Mouse (Mus musculus): ENCODE measurements around the gene Mdga2. TPM values are rescaled to one million over a fixed set of nuclear protein-coding genes. Genes with fewer than 3 reads are reported as not detected.

The Mdga2 gene
- polyA plus RNA-seq, 1 experiment = not detected

DNA sequence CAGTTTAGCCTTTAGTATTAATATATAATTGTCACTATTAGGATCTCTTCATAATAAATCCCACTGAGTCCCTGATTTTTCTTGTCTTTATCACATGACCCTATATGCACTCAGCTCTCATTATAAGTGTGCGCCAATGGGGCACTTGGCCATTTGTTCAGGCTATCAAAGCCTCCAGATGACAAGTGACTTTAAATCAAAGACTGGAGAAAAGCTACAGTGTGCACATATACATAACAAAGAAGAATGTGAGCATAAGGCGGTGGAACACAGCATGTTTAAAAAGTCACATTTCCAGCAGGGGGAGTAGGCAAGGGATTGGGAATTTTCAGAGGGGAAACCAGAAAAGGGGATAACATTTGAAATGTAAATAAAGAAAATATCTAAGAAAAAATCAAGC is 497.9 kb downstream of the Mdga2 start:
- H3K36me3 ChIP-seq (ENCODE audit: control insufficient read depth, insufficient read depth) = no peaks in the 10 kb centered on the region
- no peak overlapping the region for H3K4me3 ChIP-seq
- H3K27me3 ChIP-seq (ENCODE audit: control insufficient read depth, insufficient read depth, insufficient read length) = no peaks in the 10 kb centered on the region
- H3ac ChIP-seq (ENCODE audit: control insufficient read depth, insufficient read length) = no peak overlapping the region
- no peaks in the 10 kb centered on the region for H3K79me2 ChIP-seq (ENCODE audit: control insufficient read depth, insufficient read depth)
- no peak for TF ChIP-seq TCF3 (IDR thresholded peaks at IDR 0.05; ENCODE audit: insufficient read length, low read depth)
- TF ChIP-seq REST (IDR thresholded peaks at IDR 0.05; ENCODE audit: insufficient read depth, insufficient read length) = no peak
- no peak for TF ChIP-seq USF1 (IDR thresholded peaks at IDR 0.05; ENCODE audit: low read depth)
- TF ChIP-seq SRF (IDR thresholded peaks at IDR 0.05; ENCODE audit: control insufficient read depth, insufficient read length, low read depth) = no peak
- no peak for TF ChIP-seq MAX (IDR thresholded peaks at IDR 0.05; ENCODE audit: low read depth)
- no peak for TF ChIP-seq POLR2AphosphoS2 (IDR thresholded peaks at IDR 0.05; ENCODE audit: insufficient read length, low read depth)
- no peak for TF ChIP-seq CEBPB (IDR thresholded peaks at IDR 0.05; ENCODE audit: insufficient read depth, poor library complexity, severe bottlenecking)
- TF ChIP-seq TCF12 (IDR thresholded peaks at IDR 0.05; ENCODE audit: insufficient read depth, poor library complexity, severe bottlenecking) = no peak
- TF ChIP-seq MYOD1 (IDR thresholded peaks at IDR 0.05; ENCODE audit: control insufficient read depth in 1 of 3, insufficient read length in 2 of 3, low read depth in 2 of 3) = no peak
- TF ChIP-seq POLR2A (IDR thresholded peaks at IDR 0.05; ENCODE audit: insufficient read length, low read depth) = no peak
- TF ChIP-seq E2F4 (IDR thresholded peaks at IDR 0.05; ENCODE audit: insufficient read depth) = no peak
- TF ChIP-seq MYOG (IDR thresholded peaks at IDR 0.05; ENCODE audit: control insufficient read depth in 1 of 3, insufficient read depth in 1 of 3, insufficient read length in 2 of 3, low read depth in 2 of 3) = no peak
- H3K4me2 ChIP-seq (ENCODE audit: low read depth) = no peak overlapping the region

DNA sequence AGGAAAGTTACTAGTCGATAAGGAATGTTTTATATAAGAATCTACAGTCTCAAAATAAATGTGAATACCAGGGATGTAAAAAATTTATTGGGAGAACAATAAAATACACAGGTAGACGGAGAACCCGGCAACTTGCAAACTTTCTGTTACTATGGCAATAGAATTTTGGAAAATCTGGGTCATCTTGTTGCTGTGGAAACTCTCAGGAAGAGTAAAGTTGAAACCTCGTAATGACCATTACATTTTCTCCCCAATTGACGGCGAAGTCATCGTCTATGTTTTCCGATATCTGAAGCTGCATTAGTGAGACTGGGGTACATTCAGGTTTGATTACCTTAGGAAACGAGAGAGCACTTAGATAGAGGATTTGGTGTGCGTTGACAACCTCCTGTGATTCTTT is 514.0 kb downstream of the Mdga2 start:
- H3K4me2 ChIP-seq (ENCODE audit: low read depth) = no peak overlapping the region
- H3K4me3 ChIP-seq = no peak overlapping the region
- no peaks in the 10 kb centered on the region for H3K27me3 ChIP-seq (ENCODE audit: control insufficient read depth, insufficient read depth, insufficient read length)
- no peak overlapping the region for H3ac ChIP-seq (ENCODE audit: control insufficient read depth, insufficient read length)
- no peaks in the 10 kb centered on the region for H3K36me3 ChIP-seq (ENCODE audit: control insufficient read depth, insufficient read depth)
- TF ChIP-seq MYOD1 (IDR thresholded peaks at IDR 0.05; ENCODE audit: control insufficient read depth in 1 of 3, insufficient read length in 2 of 3, low read depth in 2 of 3) = no peak
- no peaks in the 10 kb centered on the region for H3K79me2 ChIP-seq (ENCODE audit: control insufficient read depth, insufficient read depth)

DNA sequence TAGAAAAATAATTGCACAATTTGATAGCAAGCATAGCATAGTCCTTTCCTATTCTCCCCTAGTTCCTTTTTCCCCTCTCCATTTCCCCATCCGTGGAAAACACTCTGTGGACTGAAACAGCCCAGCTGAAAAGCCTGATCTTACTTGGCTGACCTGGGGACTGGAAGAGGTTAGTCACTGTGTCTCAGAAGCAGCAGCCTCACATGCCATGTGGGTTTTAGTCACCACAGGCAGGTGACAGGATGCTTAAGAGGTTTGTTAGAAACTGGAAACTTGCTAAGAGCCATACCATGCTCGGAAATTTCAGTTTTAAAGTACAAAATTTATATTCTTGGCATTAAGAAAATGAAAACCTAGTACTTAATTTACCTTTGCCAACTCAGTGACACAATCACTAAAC is 514.9 kb downstream of the Mdga2 start:
- Histone ChIP-seq H3K79me2 (ENCODE audit: control insufficient read depth, insufficient read depth) (no peaks in the 10 kb centered on the region), H3ac (ENCODE audit: control insufficient read depth, insufficient read length) (no peak overlapping the region), H3K27me3 (ENCODE audit: control insufficient read depth, insufficient read depth, insufficient read length) (no peaks in the 10 kb centered on the region), H3K4me3 (no peak overlapping the region), H3K4me2 (ENCODE audit: low read depth) (no peak overlapping the region), H3K36me3 (ENCODE audit: control insufficient read depth, insufficient read depth) (no peaks in the 10 kb centered on the region)
- no peak for TF ChIP-seq E2F4 (IDR thresholded peaks at IDR 0.05; ENCODE audit: insufficient read depth)
- TF ChIP-seq TCF12 (IDR thresholded peaks at IDR 0.05; ENCODE audit: insufficient read depth, poor library complexity, severe bottlenecking) = no peak
- no peak for TF ChIP-seq CEBPB (IDR thresholded peaks at IDR 0.05; ENCODE audit: insufficient read depth, poor library complexity, severe bottlenecking)
- no peak for TF ChIP-seq REST (IDR thresholded peaks at IDR 0.05; ENCODE audit: insufficient read depth, insufficient read length)
- TF ChIP-seq POLR2AphosphoS2 (IDR thresholded peaks at IDR 0.05; ENCODE audit: insufficient read length, low read depth) = no peak
- TF ChIP-seq MYOD1 (IDR thresholded peaks at IDR 0.05; ENCODE audit: control insufficient read depth in 1 of 3, insufficient read length in 2 of 3, low read depth in 2 of 3) = no peak

DNA sequence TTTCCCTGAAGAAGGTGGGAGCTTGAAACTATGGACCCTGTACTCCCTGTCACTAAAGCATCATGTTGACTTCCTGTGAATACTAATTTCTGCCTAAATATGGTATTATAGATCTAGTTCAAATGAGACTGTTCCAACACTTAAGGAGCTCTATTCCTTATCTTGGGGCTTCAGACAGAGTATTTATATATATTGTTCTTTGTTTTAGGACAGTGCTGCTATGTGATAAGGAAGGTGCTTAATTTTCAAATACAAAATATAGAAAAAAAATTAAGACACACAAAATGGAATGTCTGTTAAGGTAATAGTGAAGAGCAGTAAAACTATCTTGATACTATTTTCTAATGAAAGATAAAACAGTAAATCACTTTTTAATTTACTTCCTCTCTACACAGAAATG is 517.3 kb downstream of the Mdga2 start:
- no peak for TF ChIP-seq POLR2A (IDR thresholded peaks at IDR 0.05; ENCODE audit: insufficient read length, low read depth)
- no peak for TF ChIP-seq MYOD1 (IDR thresholded peaks at IDR 0.05; ENCODE audit: control insufficient read depth in 1 of 3, insufficient read length in 2 of 3, low read depth in 2 of 3)
- Histone ChIP-seq H3K36me3 (ENCODE audit: control insufficient read depth, insufficient read depth) (no peaks in the 10 kb centered on the region), H3K4me2 (ENCODE audit: low read depth) (no peak overlapping the region), H3ac (ENCODE audit: control insufficient read depth, insufficient read length) (no peak overlapping the region), H3K79me2 (ENCODE audit: control insufficient read depth, insufficient read depth) (no peaks in the 10 kb centered on the region), H3K27me3 (ENCODE audit: control insufficient read depth, insufficient read depth, insufficient read length) (no peaks in the 10 kb centered on the region), H3K4me3 (no peak overlapping the region)

DNA sequence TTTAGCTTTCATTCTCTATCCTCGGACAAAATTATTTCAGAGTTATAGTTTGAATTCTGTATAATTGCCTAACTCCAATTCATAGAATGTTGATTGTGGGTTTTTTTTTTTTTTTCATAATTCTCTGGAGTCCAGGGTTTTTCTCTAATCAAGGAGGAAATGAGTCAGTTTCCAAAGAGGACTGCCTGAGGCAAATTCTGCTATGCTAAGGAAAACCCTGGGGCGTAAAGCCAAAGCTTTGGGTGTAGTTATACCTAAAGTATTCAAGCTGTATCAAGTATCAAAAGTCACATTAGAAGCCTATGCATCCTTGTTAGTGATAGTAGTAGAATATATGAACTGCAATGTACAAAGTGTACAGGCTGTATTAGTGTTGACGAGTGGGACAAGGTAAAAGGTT is 519.6 kb downstream of the Mdga2 start:
- H3K36me3 ChIP-seq (ENCODE audit: control insufficient read depth, insufficient read depth) = no peaks in the 10 kb centered on the region
- no peak overlapping the region for H3K4me2 ChIP-seq (ENCODE audit: low read depth)
- H3K27me3 ChIP-seq (ENCODE audit: control insufficient read depth, insufficient read depth, insufficient read length) = no peaks in the 10 kb centered on the region
- H3K4me3 ChIP-seq = no peak overlapping the region
- H3ac ChIP-seq (ENCODE audit: control insufficient read depth, insufficient read length) = no peak overlapping the region
- no peaks in the 10 kb centered on the region for H3K79me2 ChIP-seq (ENCODE audit: control insufficient read depth, insufficient read depth)
- TF ChIP-seq MYOD1 (IDR thresholded peaks at IDR 0.05; ENCODE audit: control insufficient read depth in 1 of 3, insufficient read length in 2 of 3, low read depth in 2 of 3) = no peak
- TF ChIP-seq POLR2AphosphoS2 (IDR thresholded peaks at IDR 0.05; ENCODE audit: insufficient read length, low read depth) = no peak
- no peak for TF ChIP-seq TCF12 (IDR thresholded peaks at IDR 0.05; ENCODE audit: insufficient read depth, poor library complexity, severe bottlenecking)
- no peak for TF ChIP-seq USF1 (IDR thresholded peaks at IDR 0.05; ENCODE audit: low read depth)
- no peak for TF ChIP-seq TCF3 (IDR thresholded peaks at IDR 0.05; ENCODE audit: insufficient read length, low read depth)
- no peak for TF ChIP-seq E2F4 (IDR thresholded peaks at IDR 0.05; ENCODE audit: insufficient read depth)
- no peak for TF ChIP-seq MYOG (IDR thresholded peaks at IDR 0.05; ENCODE audit: control insufficient read depth in 1 of 3, insufficient read depth in 1 of 3, insufficient read length in 2 of 3, low read depth in 2 of 3)
- TF ChIP-seq SRF (IDR thresholded peaks at IDR 0.05; ENCODE audit: control insufficient read depth, insufficient read length, low read depth) = no peak

DNA sequence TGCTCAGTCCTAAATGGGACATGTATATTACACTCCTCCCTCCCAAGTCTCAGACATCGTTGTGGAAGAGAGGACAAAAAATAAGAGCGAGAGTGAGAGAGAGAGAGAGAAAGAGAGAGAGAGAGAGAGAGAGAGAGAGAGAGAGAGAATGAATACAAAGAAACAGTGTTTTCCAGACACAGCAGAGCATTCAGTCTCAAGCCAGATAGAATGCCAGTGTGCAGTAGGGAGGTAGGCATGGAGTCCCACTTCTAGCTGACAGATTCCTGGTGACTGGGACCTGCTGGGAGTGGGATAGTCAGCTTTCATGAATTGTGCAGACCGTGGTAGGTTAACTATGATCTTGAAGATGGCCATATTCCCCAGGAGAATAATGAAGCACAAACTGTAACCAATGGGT is 542.8 kb downstream of the Mdga2 start:
- H3K4me3 ChIP-seq = no peak overlapping the region
- H3K36me3 ChIP-seq (ENCODE audit: control insufficient read depth, insufficient read depth) = no peaks in the 10 kb centered on the region
- no peak overlapping the region for H3K4me2 ChIP-seq (ENCODE audit: low read depth)
- no peak overlapping the region for H3ac ChIP-seq (ENCODE audit: control insufficient read depth, insufficient read length)
- TF ChIP-seq E2F4 (IDR thresholded peaks at IDR 0.05; ENCODE audit: insufficient read depth) = no peak
- no peak for TF ChIP-seq TCF3 (IDR thresholded peaks at IDR 0.05; ENCODE audit: insufficient read length, low read depth)
- TF ChIP-seq TCF12 (IDR thresholded peaks at IDR 0.05; ENCODE audit: insufficient read depth, poor library complexity, severe bottlenecking) = no peak
- TF ChIP-seq REST (IDR thresholded peaks at IDR 0.05; ENCODE audit: insufficient read depth, insufficient read length) = no peak
- no peak for TF ChIP-seq SRF (IDR thresholded peaks at IDR 0.05; ENCODE audit: control insufficient read depth, insufficient read length, low read depth)
- no peak for TF ChIP-seq USF1 (IDR thresholded peaks at IDR 0.05; ENCODE audit: low read depth)
- no peak for TF ChIP-seq MYOG (IDR thresholded peaks at IDR 0.05; ENCODE audit: control insufficient read depth in 1 of 3, insufficient read depth in 1 of 3, insufficient read length in 2 of 3, low read depth in 2 of 3)
- TF ChIP-seq MYOD1 (IDR thresholded peaks at IDR 0.05; ENCODE audit: control insufficient read depth in 1 of 3, insufficient read length in 2 of 3, low read depth in 2 of 3) = no peak
- no peak for TF ChIP-seq POLR2AphosphoS2 (IDR thresholded peaks at IDR 0.05; ENCODE audit: insufficient read length, low read depth)
- TF ChIP-seq MAX (IDR thresholded peaks at IDR 0.05; ENCODE audit: low read depth) = no peak
- TF ChIP-seq CEBPB (IDR thresholded peaks at IDR 0.05; ENCODE audit: insufficient read depth, poor library complexity, severe bottlenecking) = no peak
- no peak for TF ChIP-seq POLR2A (IDR thresholded peaks at IDR 0.05; ENCODE audit: insufficient read length, low read depth)
- H3K79me2 ChIP-seq (ENCODE audit: control insufficient read depth, insufficient read depth) = no peaks in the 10 kb centered on the region
- H3K27me3 ChIP-seq (ENCODE audit: control insufficient read depth, insufficient read depth, insufficient read length) = no peaks in the 10 kb centered on the region

Measured in myocyte (in vitro differentiated cells).